Comparison of ENCODE assay signal across 9 mouse cellular contexts in genomic region chr8:91712731-91713569, GRCm38 (mm10).
A peak's percentile ranks its signal among the peaks of the same experiment; 100 is the strongest.
DNase-seq lines count a peak whose midpoint lies in the region; ATAC-seq and TF ChIP-seq lines count a peak whose summit lies in the region.
"Had no signal": no experiment of that assay in that cellular context is flagged by ENCODE, and none has a peak within 500 bp of the region (broad histone marks: within the 10 kb centered on the region; RNA-seq: fewer than 3 reads in every experiment).

No protein-coding gene starts in this region.

- H3K36me3 ChIP-seq in hindbrain, embryonic 12.5 days, result no peaks in the 10 kb centered on the region
- H3K36me3 ChIP-seq in midbrain, embryonic 12.5 days, result no peaks in the 10 kb centered on the region

- no peak for DNase-seq in layer of hippocampus, adult 2 months (ENCODE audit: low spot score in 2 of 2)
- no peak for DNase-seq in layer of hippocampus, postnatal 14 days (ENCODE audit: low spot score in 2 of 2)
- peak; percentile 80 for DNase-seq in embryo, embryonic 11 days
- DNase-seq in urinary bladder, postnatal 4 days (ENCODE audit: low spot score in 2 of 2), result no peak
- no peak for DNase-seq in thymus, postnatal 14 days
- DNase-seq in testis, postnatal 14 days (ENCODE audit: low spot score), result no peak

- H3K4me3 ChIP-seq in layer of hippocampus, adult 2 months, result peak overlapping the region; percentile 2; the same call in 1 of the 2 replicates
- peak overlapping the region; percentile 27 for H3K4me3 ChIP-seq in hindbrain, embryonic 12.5 days
- peak overlapping the region; percentile 27 for H3K4me3 ChIP-seq in midbrain, embryonic 12.5 days

- no peak for TF ChIP-seq CTCF in layer of hippocampus, adult 2 months (conservative IDR thresholded peaks at IDR 0.05)

- 3% methylated on average over 31 of the region's 31 CpGs for WGBS in hindbrain, embryonic 12.5 days
- WGBS in midbrain, embryonic 12.5 days, result 2% methylated on average over 31 of the region's 31 CpGs

- no peak for ATAC-seq in hindbrain, embryonic 12.5 days (ENCODE audit: low FRiP score)
- ATAC-seq in midbrain, embryonic 12.5 days (ENCODE audit: low FRiP score, low read depth), result 0 out of 2 replicates have a peak, but pooled peaks have one; percentile 48
- ATAC-seq: Patski had no signal

- H3K27ac ChIP-seq in layer of hippocampus, adult 2 months, result no peak overlapping the region
- H3K27ac ChIP-seq in hindbrain, embryonic 12.5 days, result peak overlapping the region; percentile 71
- H3K27ac ChIP-seq in midbrain, embryonic 12.5 days (replicated peaks), result peak overlapping the region; percentile 63

- H3K9me3 ChIP-seq in hindbrain, embryonic 12.5 days (replicated peaks), result no peaks in the 10 kb centered on the region
- H3K9me3 ChIP-seq in midbrain, embryonic 12.5 days, result no peaks in the 10 kb centered on the region

- H3K4me2 ChIP-seq in hindbrain, embryonic 12.5 days (replicated peaks), result peak overlapping the region; percentile 51
- H3K4me2 ChIP-seq in midbrain, embryonic 12.5 days (replicated peaks), result peak overlapping the region; percentile 56

- peaks cover 73% of the 10 kb centered on the region for H3K4me1 ChIP-seq in hindbrain, embryonic 12.5 days
- H3K4me1 ChIP-seq in midbrain, embryonic 12.5 days, result peaks cover 57% of the 10 kb centered on the region

- peak overlapping the region; percentile 51; the same call in 1 of the 2 replicates for H3K9ac ChIP-seq in hindbrain, embryonic 12.5 days
- H3K9ac ChIP-seq in midbrain, embryonic 12.5 days (replicated peaks), result peak overlapping the region; percentile 37

- H3K27me3 ChIP-seq in hindbrain, embryonic 12.5 days, result no peaks in the 10 kb centered on the region
- H3K27me3 ChIP-seq in midbrain, embryonic 12.5 days, result peaks cover 47% of the 10 kb centered on the region
